Mouse (Mus musculus): Measurements from ENCODE around the gene Morc3.

Morc3 gene

GRCm38 (mm10) chr16:93831627-93832395 lies at the start of gene Morc3:
Gene Morc3, plus strand, starts transcription at chr16:93832121.
- peak; percentile 100 for DNase-seq (ENCODE audit: low spot score)

GRCm38 (mm10) chr16:93784175-93784574 lies 47.7 kb upstream of the Morc3 start:
- no peak for DNase-seq (ENCODE audit: low spot score)

GRCm38 (mm10) chr16:93785805-93786204 lies 46.1 kb upstream of the Morc3 start:
- peak; percentile 65 for DNase-seq (ENCODE audit: low spot score)

GRCm38 (mm10) chr16:93788388-93788787 lies 43.5 kb upstream of the Morc3 start:
- DNase-seq (ENCODE audit: low spot score) = no peak

DNA sequence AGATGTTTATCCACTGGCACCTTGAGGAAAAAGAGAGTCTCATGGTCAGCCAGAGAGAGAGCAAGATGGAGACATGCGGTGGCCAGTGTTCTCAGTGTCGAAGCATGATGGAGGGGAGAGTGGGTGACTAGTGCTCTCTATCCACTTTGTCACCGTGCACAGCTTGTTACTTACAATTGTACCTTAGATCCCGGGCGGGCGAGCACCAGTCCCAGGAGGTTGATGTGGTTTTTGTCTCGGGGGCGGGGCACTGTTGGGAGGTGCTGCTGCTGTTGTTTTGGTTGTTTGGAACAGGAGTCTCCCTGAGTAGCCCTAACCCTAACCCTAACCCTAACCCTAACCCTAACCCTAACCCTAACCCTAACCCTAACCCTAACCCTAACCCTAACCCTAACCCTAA lies 43.0 kb upstream of the Morc3 start:
- no peak for DNase-seq (ENCODE audit: low spot score)

DNA sequence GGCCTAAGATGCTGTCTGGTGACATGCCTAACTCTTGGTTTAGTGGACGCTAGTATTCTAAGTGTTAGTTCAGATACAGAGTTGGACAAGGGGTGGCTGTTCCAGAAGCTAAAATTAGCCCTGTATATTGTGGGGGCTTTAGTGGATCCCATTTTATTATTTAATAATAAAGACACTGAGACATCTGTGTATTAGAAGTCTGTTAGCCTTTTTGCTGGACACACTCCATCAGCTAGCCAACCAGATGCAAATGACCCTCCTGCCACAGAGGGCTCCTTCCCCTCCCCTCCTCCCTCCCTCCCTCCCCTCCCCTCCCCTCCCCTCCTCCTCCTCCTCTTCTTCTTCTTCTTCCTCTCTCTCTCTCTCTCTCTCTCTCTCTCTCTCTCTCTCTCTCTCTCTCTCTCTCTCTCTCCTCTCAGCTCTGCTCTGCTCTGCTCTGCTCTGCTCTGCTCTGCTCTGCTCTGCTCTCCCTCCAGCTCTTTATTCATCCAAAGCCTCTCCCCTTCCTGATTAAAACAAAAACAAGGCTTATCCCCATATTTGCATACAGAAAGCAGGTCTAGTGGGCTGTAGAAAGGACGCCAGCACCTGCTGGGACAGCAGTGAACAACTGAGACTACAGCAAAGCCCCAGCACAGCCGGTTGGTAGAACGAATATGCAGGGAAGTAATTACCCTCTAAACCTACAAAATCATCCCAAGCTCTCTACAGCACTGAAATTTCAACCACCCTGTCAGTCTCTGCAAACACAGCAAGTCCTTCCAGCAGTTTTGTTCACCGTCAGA lies 41.8 kb upstream of the Morc3 start:
- DNase-seq (ENCODE audit: low spot score) = no peak

DNA sequence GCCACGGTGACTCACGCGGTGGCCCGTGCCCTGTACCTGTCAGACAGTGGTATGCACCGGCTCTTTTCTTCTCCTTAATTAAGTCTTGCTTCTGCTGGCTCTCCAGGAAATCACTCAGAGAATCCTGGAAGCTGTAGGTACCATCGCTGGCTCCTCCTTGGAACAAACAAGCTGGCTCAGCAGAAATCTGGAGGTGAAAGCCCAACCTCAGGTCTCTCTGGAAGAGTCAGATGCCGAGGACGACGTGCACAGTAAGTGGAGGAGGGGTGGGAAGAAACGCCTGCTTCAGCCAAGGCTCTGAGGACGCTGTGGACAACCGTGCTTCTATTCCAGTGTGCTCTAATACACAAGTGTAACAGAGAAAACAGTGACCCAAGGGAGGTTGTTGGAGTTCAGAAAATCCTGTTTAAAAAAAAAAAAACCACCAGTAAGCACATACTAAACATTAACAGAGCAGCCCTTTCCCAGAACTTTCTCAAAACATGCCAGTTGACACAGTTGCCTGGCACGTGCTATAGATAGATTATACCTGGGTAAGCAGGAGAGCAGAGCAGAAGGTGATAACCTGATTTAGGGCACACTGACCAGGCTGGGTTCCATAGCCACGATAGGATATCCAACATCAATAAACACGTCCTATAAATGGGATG lies 38.8 kb upstream of the Morc3 start:
- no peak for DNase-seq (ENCODE audit: low spot score)

DNA sequence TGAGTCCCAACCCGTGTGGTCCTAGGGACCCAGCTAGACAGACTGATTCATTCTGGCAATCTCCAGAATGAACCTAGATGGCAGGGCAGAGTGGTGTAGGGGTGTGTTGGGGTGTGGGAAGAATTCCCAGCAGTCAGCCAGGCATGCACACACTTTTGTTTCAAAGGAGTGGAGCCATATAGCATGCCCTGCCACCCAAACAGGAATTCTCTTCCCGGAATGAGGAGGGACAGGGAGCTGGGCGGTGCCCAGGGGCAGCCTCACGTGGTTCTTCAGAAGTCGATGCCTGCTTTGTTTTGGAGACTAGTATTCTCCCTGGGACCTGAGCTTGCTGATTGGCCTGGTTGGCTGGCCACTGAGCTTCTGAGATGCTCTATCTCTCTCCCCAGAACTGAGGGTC lies 37.1 kb upstream of the Morc3 start:
- DNase-seq (ENCODE audit: low spot score) = no peak

GRCm38 (mm10) chr16:93795391-93795790 lies 36.5 kb upstream of the Morc3 start:
- DNase-seq (ENCODE audit: low spot score) = no peak

DNA sequence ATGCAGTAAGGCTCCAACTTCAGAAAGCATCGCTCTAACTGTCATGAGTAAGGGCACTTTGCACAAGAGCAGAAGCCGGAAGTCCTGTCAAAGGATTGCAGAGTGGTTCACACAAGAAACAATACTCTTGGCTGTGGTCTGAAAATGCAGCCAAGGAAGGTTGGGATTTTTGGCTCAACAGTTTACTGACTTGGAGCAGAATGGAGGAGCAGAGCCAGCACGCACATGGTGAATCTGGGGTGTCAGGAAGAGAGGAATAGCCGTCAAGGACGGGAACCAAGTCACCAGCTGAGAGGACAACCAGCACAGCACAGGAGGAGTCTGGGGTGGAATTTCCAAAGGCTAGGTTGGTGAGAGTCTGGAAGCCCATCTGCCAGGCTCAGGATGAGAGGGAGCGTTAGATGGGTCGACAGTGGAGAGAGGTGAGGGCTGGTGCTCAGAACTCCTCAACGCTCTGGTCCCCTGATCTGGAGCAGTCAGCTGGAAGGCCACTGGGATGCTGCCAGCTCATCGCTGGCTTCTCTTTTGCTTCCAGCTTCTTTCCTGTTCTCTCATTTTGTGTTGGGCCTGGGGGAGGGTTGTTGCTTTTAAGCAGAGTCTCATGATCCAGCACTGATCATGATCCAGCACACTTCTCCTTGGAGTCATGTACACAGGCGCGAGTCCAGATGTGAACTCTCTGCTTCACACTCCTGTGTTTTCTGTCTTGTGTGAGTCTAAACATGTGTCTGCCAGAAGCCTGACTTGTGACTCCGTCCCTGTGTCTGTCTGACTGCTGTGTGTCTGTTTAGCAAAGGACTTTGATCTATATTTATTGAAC lies 34.7 kb upstream of the Morc3 start:
- peak; percentile 31 for DNase-seq (ENCODE audit: low spot score)

GRCm38 (mm10) chr16:93797841-93798492 lies 34.0 kb upstream of the Morc3 start:
- DNase-seq (ENCODE audit: low spot score) = no peak

DNA sequence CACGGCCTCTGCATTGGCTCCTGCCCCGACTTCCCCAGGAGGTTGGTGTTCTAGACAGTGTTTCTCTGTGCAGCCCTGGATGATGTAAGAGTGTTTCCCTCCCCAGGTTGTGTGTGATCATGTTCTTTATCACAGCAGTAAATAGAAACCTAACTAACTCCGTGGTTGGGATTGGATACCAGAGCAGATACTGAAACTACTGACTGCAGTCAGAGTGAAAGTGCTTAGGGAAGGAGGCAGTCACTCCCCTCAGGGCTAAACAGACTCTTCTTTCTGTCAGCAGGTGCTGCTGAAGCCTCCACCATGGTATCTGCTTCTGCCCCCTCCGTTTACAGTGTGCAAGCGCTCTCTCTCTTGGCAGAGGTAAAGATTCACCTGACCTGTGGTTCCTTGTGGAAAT lies 33.3 kb upstream of the Morc3 start:
- no peak for DNase-seq (ENCODE audit: low spot score)

DNA sequence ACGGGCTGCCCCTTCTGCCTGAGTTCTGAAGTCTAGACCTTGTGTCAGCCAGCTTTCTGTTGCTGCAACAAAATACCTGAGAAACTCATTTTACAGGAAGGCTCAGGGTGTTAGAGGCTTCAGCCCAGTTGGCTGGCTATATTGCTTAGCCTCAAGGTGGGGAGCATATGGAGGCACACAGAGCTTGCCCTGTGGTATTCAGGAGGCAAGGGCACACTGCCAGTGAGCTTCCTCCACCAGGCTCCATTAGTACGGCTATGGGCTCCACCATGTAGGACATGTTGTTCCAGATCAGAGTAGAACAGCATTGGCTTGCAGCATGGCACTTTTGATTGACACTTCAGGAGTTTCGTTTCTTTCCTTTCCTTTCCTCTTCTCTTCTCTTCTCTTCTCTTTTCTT lies 32.9 kb upstream of the Morc3 start:
- DNase-seq (ENCODE audit: low spot score) = no peak

- no peak for DNase-seq (ENCODE audit: low spot score)
Observed at GRCm38 (mm10) chr16:93799936-93800335, 32.0 kb upstream of the Morc3 start.

DNA sequence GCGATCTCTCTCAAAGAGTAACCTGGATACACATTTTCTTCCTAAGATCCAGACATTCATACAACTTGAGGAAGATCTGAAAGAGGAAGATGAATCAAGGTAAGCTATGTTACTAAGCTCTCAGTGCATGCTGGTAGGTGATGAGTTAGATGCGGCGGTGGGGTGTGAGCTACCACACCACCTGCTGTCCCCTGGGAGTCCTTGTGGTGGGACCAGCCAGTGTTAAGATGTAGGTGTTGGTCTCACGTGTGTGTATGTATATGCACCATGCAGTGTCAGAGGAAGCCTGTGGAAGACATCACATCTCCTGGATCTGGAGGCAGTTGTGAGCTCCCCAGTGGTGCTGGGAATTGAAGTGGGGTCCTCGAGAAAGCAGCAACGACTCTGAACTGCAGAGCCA lies 24.8 kb upstream of the Morc3 start:
- no peak for DNase-seq (ENCODE audit: low spot score)

GRCm38 (mm10) chr16:93807961-93808554 lies 23.9 kb upstream of the Morc3 start:
- DNase-seq (ENCODE audit: low spot score) = peak; percentile 46

DNA sequence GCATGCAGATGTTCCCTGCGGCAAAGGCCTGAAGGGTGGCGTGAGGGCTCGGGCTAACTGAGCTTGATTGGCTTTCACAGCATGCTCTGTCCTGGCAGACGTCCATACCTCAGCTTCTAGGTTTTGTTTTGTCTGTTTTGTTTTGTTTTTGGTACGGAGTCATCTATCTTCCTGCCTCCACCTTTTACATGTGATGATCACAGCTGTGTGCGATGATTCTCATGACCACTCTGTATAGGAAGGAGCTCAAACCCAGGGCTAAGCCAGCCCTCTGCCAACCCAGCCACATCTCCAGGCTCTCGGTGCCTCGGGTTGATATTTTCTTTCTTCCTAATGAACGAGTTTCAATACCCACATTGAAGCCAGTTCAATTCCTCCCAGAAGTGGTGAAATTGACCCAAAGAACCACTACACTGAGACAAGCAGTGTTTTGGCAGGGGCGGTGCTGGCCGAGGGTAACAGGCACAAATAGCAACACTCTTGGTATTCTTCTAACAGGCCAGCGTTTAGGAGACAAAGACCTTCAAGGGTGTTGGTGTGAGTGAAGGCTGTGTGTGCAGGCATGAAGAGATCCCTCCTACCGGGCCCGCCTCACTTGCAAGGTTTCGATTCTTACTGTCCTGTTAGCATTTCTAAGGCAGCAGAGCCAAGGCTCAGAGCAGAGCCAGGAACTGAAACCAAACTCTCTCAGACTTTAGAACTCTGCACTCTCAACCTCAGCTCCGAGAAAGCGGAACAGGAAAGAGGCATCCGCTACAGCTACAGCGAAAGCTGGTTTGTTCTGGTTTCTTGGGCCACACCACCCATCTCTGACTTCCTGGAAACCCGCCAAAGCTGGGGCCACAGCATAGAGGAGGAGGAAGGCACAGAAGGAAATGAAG lies 15.8 kb upstream of the Morc3 start:
- peak; percentile 63 for DNase-seq (ENCODE audit: low spot score)

- no peak for DNase-seq (ENCODE audit: low spot score)
Observed at GRCm38 (mm10) chr16:93816861-93817260, 15.1 kb upstream of the Morc3 start.

DNA sequence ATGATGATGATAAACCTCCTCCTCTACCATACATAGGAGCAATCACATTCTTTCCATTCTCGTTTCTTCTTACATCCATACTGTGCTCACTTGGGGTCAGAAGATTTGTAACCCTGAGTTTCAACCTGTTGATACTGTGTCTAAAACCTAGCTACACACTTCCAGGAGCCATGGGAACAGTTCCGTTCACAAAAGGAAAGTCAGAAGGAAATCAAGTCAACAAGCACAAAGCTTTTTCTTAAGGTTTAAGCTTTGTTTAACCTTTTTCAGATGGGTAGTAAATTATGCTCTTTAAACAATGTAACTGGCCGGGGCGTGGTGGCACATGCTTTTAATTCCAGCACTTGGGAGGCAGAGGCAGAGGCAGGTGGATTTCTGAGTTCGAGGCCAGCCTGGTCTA lies 14.6 kb upstream of the Morc3 start:
- DNase-seq (ENCODE audit: low spot score) = no peak

DNA sequence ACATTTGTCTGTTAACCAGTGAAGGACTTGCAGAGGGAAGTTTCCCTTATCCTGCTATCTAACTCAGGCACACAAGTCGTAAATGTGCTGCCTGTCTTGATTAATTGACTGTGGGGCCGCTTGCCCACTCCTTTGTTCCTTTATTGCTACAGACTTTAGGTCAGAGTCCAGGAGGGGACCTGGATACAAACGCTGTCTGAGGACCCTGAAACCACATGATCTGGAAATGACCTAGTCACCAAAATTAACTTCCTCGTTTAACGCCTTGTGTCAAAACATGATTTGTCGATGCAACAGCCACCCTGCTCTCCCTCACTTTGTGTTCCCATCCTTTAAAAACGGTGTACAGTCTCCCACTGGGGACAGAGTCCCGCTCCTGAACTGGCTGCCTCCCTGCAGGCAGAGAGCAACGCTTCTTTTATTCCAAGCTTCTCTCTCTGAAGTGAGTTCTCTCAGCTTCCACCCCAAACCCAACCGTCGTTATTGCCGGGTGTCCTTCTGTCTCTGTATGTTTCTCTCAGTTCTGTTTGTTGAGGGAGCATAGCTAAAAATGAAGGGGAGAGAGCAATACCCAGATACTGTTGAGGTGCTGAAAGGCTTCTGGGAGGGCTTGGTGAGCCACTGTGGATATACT lies 13.1 kb upstream of the Morc3 start:
- no peak for DNase-seq (ENCODE audit: low spot score)
